Mouse (Mus musculus) MEL (cell line): ENCODE measurements at regions not wholly inside any gene's neighbourhood (a gene's known extent, or its start where the extent isn't known, plus 50 kb on each side); places are given as distances from the start of the nearest gene placed in this dataset.

Experiments
- DNase-seq: peaks from one replicate; pipeline ENCODE4 v3.0.0; 2011; ENCODE audit warnings: low read depth, low spot score
- H3K27ac ChIP-seq: 2 replicates; pipeline ENCODE4 v1.5.1; 2012; ENCODE audit warnings: low read depth, mild to moderate bottlenecking, control low read depth, low read length, moderate library complexity; ENCODE audit not compliant: control insufficient read depth
- H3K27me3 ChIP-seq, 2 experiments: fragments of 150-350 bp in 1 of 2; sonication (generic) in 1 of 2; 2 replicates each; pipeline ENCODE4 v1.6.1; 2012; ENCODE audit warnings: low read length in 2 of 2, mild to moderate bottlenecking in 2 of 2, improper control_type of control experiment in 1 of 2, moderate library complexity in 1 of 2; ENCODE audit not compliant: insufficient read depth in 2 of 2, control insufficient read depth in 1 of 2
- H3K36me3 ChIP-seq, 2 experiments: 2 replicates each; pipeline ENCODE4 v1.6.1; 2012 to 2014; ENCODE audit warnings: low read length in 2 of 2, improper control_type of control experiment in 1 of 2, inconsistent platforms in 1 of 2, mild to moderate bottlenecking in 1 of 2; ENCODE audit not compliant: insufficient read depth in 2 of 2, control insufficient read depth in 1 of 2
- H3K4me1 ChIP-seq, 2 experiments: fragments of 150-350 bp in 1 of 2; sonication (generic) in 1 of 2; 2 replicates each; pipeline ENCODE4 v1.6.1; 2012; ENCODE audit warnings: low read length in 2 of 2, improper control_type of control experiment in 1 of 2, mild to moderate bottlenecking in 1 of 2; ENCODE audit not compliant: insufficient read depth in 2 of 2, control insufficient read depth in 1 of 2
- H3K4me3 ChIP-seq, 2 experiments: fragments of 150-350 bp in 1 of 2; sonication (generic) in 1 of 2; 2 replicates each; pipeline ENCODE4 v1.5.1; 2012; ENCODE audit warnings: low read depth in 2 of 2, low read length in 2 of 2, mild to moderate bottlenecking in 2 of 2, moderate library complexity in 2 of 2, control low read depth in 1 of 2, improper control_type of control experiment in 1 of 2; ENCODE audit not compliant: control insufficient read depth in 1 of 2, insufficient read depth in 1 of 2
- H3K79me2 ChIP-seq: 2 replicates; pipeline ENCODE4 v1.6.1; 2012; ENCODE audit warnings: mild to moderate bottlenecking, low read length, moderate library complexity; ENCODE audit not compliant: control insufficient read depth, poor library complexity, insufficient read depth
- H3K9ac ChIP-seq: 2 replicates; pipeline ENCODE4 v1.6.1; 2012; ENCODE audit warnings: low read depth, mild to moderate bottlenecking, control low read depth, low read length, moderate library complexity; ENCODE audit not compliant: control insufficient read depth, poor library complexity, severe bottlenecking
- H3K9me3 ChIP-seq: fragments of 150-350 bp; sonication (generic); replicated peaks from 2 replicates; pipeline ENCODE4 v1.6.1; 2012; ENCODE audit warnings: mild to moderate bottlenecking, low read length, improper control_type of control experiment, moderate library complexity; ENCODE audit not compliant: insufficient read depth
- BHLHE40 ChIP-seq: IDR thresholded peaks from 2 replicates; pipeline ENCODE4 v1.6.1; 2012; ENCODE audit warnings: low read depth, mild to moderate bottlenecking, inconsistent platforms, low read length, improper control_type of control experiment, borderline replicate concordance
- CHD1 ChIP-seq: IDR thresholded peaks from 2 replicates; pipeline ENCODE4 v1.6.1; 2012; ENCODE audit warnings: low read depth, mild to moderate bottlenecking, inconsistent platforms, low read length, improper control_type of control experiment
- CHD2 ChIP-seq: IDR thresholded peaks from 2 replicates; pipeline ENCODE4 v1.6.1; 2011; ENCODE audit warnings: low read length, improper control_type of control experiment
- ELF1 ChIP-seq: IDR thresholded peaks from 2 replicates; pipeline ENCODE4 v1.6.1; 2014; ENCODE audit warnings: low read depth, mild to moderate bottlenecking, inconsistent platforms, low read length, improper control_type of control experiment, moderate library complexity
- GABPA ChIP-seq: IDR thresholded peaks from 2 replicates; pipeline ENCODE4 v1.6.1; 2012; ENCODE audit warnings: low read depth, mild to moderate bottlenecking, inconsistent platforms, low read length, improper control_type of control experiment, moderate library complexity
- GATA1 ChIP-seq: IDR thresholded peaks from 2 replicates; pipeline ENCODE4 v1.6.1; 2011; ENCODE audit warnings: low read depth, low read length, improper control_type of control experiment
- HCFC1 ChIP-seq: IDR thresholded peaks from 2 replicates; pipeline ENCODE4 v1.6.1; 2012; ENCODE audit warnings: low read depth, mild to moderate bottlenecking, inconsistent platforms, low read length, improper control_type of control experiment, moderate library complexity
- KAT2A ChIP-seq: conservative IDR thresholded peaks from 2 replicates; pipeline ENCODE4 v1.6.1; 2012; ENCODE audit warnings: low read depth, low read length, improper control_type of control experiment, inconsistent platforms
- MAFK ChIP-seq: IDR thresholded peaks from 2 replicates; pipeline ENCODE4 v1.6.1; 2011; ENCODE audit warnings: low read depth, mild to moderate bottlenecking, low read length, improper control_type of control experiment, borderline replicate concordance
- MAZ ChIP-seq: IDR thresholded peaks from 2 replicates; pipeline ENCODE4 v1.6.1; 2012; ENCODE audit warnings: low read depth, mild to moderate bottlenecking, inconsistent platforms, low read length, improper control_type of control experiment
- MXI1 ChIP-seq: IDR thresholded peaks from 2 replicates; pipeline ENCODE4 v1.6.1; 2011; ENCODE audit warnings: mild to moderate bottlenecking, low read depth, low read length, improper control_type of control experiment
- POLR2A ChIP-seq, 2 experiments: IDR thresholded peaks; 2 replicates each; pipeline ENCODE4 v1.6.1; 2011 to 2012; ENCODE audit warnings: low read length in 2 of 2, mild to moderate bottlenecking in 2 of 2, control low read depth in 1 of 2, improper control_type of control experiment in 1 of 2, low read depth in 1 of 2, moderate library complexity in 1 of 2; ENCODE audit not compliant: control insufficient read depth in 1 of 2, insufficient read depth in 1 of 2, poor library complexity in 1 of 2
- POLR2AphosphoS5 ChIP-seq: IDR thresholded peaks from 2 replicates; pipeline ENCODE4 v1.6.1; 2012; ENCODE audit warnings: low read depth, borderline replicate concordance, mild to moderate bottlenecking, inconsistent platforms, low read length, moderate library complexity, mixed read lengths
- RAD21 ChIP-seq: IDR thresholded peaks from 2 replicates; pipeline ENCODE4 v1.6.1; 2011; ENCODE audit warnings: mild to moderate bottlenecking, low read depth, low read length, improper control_type of control experiment
- RCOR1 ChIP-seq: IDR thresholded peaks from 2 replicates; pipeline ENCODE4 v1.6.1; 2012; ENCODE audit warnings: low read depth, mild to moderate bottlenecking, inconsistent platforms, low read length, improper control_type of control experiment
- SMC3 ChIP-seq: IDR thresholded peaks from 2 replicates; pipeline ENCODE4 v1.6.1; 2011; ENCODE audit warnings: low read depth, low read length, improper control_type of control experiment
- TBP ChIP-seq: IDR thresholded peaks from 2 replicates; pipeline ENCODE4 v1.8.0; 2011; ENCODE audit warnings: low read depth, low read length, improper control_type of control experiment
- TCF12 ChIP-seq: IDR thresholded peaks from 2 replicates; pipeline ENCODE4 v1.6.1; 2014; ENCODE audit warnings: low read depth, mild to moderate bottlenecking, inconsistent platforms, low read length, improper control_type of control experiment, moderate library complexity
- UBTF ChIP-seq: IDR thresholded peaks from 2 replicates; pipeline ENCODE4 v1.6.1; 2012; ENCODE audit warnings: low read depth, mild to moderate bottlenecking, inconsistent platforms, low read length, improper control_type of control experiment, moderate library complexity, borderline replicate concordance; ENCODE audit not compliant: insufficient read depth
- USF1 ChIP-seq: IDR thresholded peaks from 2 replicates; pipeline ENCODE4 v1.6.1; 2014; ENCODE audit warnings: low read depth, mild to moderate bottlenecking, inconsistent platforms, low read length, improper control_type of control experiment, moderate library complexity
- ZC3H11A ChIP-seq: IDR thresholded peaks from 2 replicates; pipeline ENCODE4 v1.6.1; 2012; ENCODE audit warnings: low read depth, mild to moderate bottlenecking, inconsistent platforms, low read length, improper control_type of control experiment
- ZKSCAN1 ChIP-seq: IDR thresholded peaks from 2 replicates; pipeline ENCODE4 v1.6.1; 2012; ENCODE audit warnings: low read depth, mild to moderate bottlenecking, inconsistent platforms, low read length, improper control_type of control experiment, moderate library complexity
- ZMIZ1 ChIP-seq: IDR thresholded peaks from 2 replicates; pipeline ENCODE4 v1.6.1; 2012; ENCODE audit warnings: low read depth, mild to moderate bottlenecking, inconsistent platforms, low read length, improper control_type of control experiment, moderate library complexity
- ZNF384 ChIP-seq: IDR thresholded peaks from 2 replicates; pipeline ENCODE4 v1.6.1; 2012; ENCODE audit warnings: low read depth, mild to moderate bottlenecking, inconsistent platforms, low read length, improper control_type of control experiment

DNA sequence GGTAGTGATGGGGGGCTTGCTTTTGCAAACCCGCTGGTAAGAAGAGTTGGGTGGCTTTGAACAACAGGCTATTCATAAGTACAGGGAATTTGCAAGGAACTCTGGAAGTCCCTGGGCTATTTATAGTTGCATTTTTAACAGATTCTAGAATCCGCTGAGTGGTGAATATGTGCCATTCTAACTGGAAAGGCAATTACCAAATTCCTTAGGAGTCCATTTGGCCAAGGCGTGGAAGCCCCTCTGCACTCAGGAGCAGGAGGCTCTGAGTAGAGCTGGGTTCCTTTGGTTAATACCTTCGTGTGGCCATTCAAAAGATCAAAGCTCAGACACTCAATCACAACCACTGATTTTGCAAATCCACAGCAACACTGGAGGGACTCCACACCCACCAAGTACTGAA is 54.0 kb upstream of the Jdp2 start:
- Histone ChIP-seq H3K79me2 (no peaks in the 10 kb centered on the region), H3K27ac (no peak overlapping the region), H3K9me3 (no peaks in the 10 kb centered on the region), H3K27me3 (peaks cover 3 to 6% of the 10 kb centered on the region in 2 experiments; a peak in 3 of 4 replicates), H3K4me3 (no peak overlapping the region), H3K4me1 (peaks cover 2 to 8% of the 10 kb centered on the region in 2 experiments; a peak in 3 of 4 replicates), H3K9ac (no peak overlapping the region), H3K36me3 (no peaks in the 10 kb centered on the region; a peak in 1 of 4 replicates)
- no peak for DNase-seq
- TF ChIP-seq KAT2A (no peak), RAD21 (no peak), GATA1 (no peak), MXI1 (no peak), GABPA (no peak), POLR2AphosphoS5 (no peak), UBTF (no peak)
- TF ChIP-seq, all 39 proteins: peak for 0

DNA sequence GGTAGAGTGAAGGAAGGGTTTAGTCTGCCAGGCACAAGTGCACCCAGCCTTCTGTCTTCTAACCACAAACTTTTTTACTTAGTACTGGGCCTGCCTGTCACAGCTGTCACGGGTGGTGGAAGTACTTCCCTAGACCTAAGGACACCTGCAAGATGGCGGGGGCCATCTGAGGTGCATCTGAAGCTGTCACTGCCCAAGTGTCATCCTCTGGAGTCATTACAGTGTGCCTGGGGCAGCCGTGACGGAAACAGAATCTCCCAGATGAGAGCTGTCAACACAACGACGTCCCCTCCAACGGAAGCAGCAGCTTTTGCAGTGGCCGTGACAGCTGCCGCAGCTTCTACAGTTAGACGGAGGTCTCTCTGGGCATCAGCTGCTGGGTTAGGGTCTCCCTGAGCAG is 53.1 kb upstream of the Jdp2 start:
- Histone ChIP-seq H3K4me1 (peaks cover under 1 to 8% of the 10 kb centered on the region in 2 experiments; a peak in 3 of 4 replicates), H3K27me3 (peaks cover 3 to 6% of the 10 kb centered on the region in 2 experiments; a peak in 3 of 4 replicates), H3K79me2 (no peaks in the 10 kb centered on the region), H3K9ac (no peak overlapping the region), H3K36me3 (no peaks in the 10 kb centered on the region; a peak in 1 of 4 replicates), H3K9me3 (no peaks in the 10 kb centered on the region), H3K4me3 (no peak overlapping the region), H3K27ac (no peak overlapping the region)
- no peak for TF ChIP-seq MAZ
- TF ChIP-seq CHD1 = no peak
- no peak for TF ChIP-seq ZC3H11A
- no peak for TF ChIP-seq SMC3
- no peak for TF ChIP-seq ZNF384
- no peak for TF ChIP-seq RAD21
- no peak for TF ChIP-seq BHLHE40
- no peak for TF ChIP-seq TCF12
- TF ChIP-seq HCFC1 = no peak
- TF ChIP-seq USF1 = no peak
- no peak for TF ChIP-seq POLR2A (IDR thresholded peaks at IDR 0.05; ENCODE audit: control insufficient read depth in 1 of 2, insufficient read depth in 1 of 2, low read depth in 1 of 2, low read length in 2 of 2, poor library complexity in 1 of 2)
- TF ChIP-seq CHD2 = no peak
- no peak for TF ChIP-seq TBP
- no peak for TF ChIP-seq MAFK
- no peak for TF ChIP-seq ZMIZ1
- no peak for TF ChIP-seq ELF1
- no peak for TF ChIP-seq ZKSCAN1
- TF ChIP-seq RCOR1 = no peak
- DNase-seq = no peak
